Mouse (Mus musculus): ENCODE results near the gene Abcg8.

GRCm38 (mm10) chr17:84729140-84729539 lies 53.0 kb downstream of the Abcg8 start:
- TF ChIP-seq EP300 (IDR thresholded peaks at IDR 0.05; ENCODE audit: insufficient read depth, low read depth, low read length) = no peak
- no peak for TF ChIP-seq CTCF (IDR thresholded peaks at IDR 0.05)
